Mouse (Mus musculus) kidney, adult 9 months (tissue): ENCODE data around the gene Rhbdd1.

ENCODE experiments used
- DNase-seq: peaks from one replicate; pipeline ENCODE4 v3.0.0; 2022

Gene Rhbdd1

DNA sequence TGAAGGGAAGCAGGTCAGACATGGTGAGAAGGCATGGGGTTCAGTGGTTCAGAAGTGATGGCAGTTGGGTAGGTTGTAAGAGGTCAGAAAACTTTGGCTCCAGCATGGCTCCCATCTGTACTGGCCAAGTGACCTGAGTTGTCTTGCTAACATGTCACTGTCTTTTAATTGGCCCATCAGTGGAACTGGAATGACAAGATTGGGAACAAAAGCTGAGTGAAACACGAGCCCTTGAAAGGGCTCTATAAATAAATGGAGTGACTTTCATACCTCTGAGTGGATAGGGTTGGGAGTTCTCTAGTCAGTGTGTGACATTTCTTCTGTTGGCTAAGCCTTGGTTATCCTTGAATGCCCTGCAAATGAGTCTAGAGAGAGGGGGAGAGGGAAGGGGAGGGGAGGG lies 123.9 kb downstream of the Rhbdd1 start:
- no peak for DNase-seq

DNA sequence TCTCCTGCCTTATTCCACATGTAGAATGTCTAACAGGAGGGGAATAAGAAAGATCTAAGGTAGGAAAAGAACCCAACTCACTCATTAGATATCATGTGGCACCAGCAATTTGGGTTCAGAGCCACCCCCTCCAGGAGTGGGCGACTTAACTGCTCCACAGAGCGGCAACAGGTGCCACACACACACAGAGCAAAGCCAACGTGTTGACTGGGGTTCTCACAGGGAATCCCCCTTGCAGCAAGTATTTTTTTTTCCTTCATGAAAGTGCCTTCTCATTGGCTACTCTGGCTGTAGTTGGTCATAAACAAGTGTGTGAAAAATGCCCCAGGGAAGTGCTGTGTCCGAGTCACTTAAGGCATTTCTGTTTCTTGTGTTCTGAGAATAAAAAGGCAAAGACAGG lies 127.3 kb downstream of the Rhbdd1 start:
- no peak for DNase-seq

DNA sequence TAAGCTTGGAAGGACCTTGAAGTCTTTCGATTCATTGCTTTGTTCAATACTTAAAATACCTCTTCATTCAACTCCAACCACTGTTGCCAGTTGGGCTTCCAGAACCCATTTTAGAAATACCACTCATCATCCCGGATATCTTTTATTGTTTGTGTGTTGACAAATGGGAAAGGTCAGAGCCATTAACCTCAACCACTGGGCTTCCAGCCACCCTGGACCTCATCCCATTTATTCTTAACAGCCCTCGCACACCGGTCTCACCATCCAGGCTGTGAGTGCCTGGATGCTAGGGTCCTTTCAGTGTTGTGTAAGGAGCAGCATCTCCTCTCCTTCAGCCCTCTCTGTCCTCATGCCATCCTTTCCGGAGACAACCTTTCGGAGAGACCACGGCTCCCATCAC lies 129.8 kb downstream of the Rhbdd1 start:
- DNase-seq, result peak; percentile 54

DNA sequence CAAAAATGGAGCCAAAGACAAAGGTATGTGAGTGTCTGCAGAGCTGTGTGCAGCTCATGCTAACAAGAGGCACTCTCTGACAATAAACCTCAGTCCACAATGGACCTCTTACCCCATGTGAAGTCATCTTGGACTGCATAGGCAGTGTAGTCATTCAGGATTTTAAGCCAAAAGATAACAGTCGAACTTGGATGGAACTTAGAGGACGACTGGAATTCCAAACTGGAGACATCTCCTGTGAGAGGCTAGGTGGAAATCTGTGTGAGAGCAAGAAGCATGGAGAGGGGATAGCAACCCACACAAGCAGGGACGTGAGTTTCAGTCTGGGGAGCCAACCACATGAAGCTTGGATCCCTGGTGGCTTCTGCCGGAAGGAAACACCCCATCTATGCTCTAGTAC lies 133.6 kb downstream of the Rhbdd1 start:
- no peak for DNase-seq

DNA sequence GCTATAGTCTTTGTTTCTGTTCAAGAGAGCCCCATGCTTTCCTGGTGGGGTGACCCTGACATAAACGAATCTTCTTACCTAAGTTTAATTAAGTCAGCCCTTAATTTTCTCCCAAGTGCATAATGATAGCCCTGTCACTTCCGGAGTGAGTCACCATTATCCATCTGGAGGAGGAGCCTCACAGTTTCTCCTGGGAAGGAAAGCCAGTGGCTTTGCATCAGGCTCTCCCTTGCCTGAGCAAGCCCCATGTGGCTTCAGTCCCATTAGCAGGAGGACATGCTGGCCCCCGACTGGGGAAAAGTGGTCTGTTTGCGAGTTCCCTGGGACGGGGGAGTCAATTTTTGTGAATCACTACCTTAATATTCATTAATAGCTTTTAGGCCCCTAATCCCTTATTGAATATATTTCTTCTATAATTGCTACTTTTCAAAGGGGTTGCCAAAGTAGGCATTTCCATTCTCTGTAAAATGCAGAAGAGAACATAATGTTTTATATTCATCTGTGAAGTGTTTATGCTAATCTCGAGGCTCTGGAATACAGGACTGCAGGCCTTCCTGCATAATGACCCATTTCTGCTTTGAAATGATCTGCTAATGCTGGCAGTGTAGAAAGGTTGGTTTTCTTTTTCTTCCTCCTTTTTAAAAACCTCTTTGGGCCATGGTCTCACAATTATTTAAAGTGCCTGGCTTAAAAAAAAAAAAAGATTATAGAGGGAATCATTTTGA lies 135.8 kb downstream of the Rhbdd1 start:
- no peak for DNase-seq

DNA sequence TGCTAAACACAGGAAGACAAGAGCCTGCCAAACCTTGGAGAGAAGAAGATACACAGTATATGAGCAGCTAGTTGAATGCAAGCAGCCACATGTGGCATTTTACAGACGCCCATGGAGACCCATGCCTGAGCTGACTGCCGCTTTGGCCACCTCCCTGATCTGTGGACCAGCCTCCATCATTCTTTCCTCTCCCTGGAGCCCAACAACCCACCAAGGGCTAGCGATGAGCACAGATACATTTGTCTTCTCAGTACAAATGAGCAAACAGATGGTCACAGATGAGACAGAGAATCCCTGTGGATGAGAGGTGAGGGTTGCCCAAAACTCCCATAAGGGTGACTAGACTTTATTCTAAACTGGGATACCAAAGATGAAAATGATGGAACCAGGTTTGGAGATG lies 137.8 kb downstream of the Rhbdd1 start:
- DNase-seq, result no peak

DNA sequence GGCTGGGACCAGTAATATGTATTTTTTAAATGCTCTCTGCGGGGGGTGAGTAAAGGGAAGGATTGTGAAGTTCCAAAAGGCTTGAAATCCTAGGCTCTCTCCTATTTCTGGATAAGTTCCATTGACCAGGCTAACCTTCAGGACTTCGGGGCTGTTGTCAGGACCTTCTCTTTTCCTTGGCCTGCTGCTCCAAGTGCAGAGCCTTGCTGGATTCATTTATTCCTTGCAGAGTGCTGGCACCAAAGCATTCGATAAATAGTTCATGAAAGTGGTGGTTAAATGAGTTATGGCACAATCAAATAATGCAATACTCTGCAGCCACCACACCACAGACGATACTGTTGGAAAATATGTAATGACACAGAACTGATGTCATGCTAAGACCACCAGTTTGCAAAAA lies 143.1 kb downstream of the Rhbdd1 start:
- DNase-seq, result no peak

DNA sequence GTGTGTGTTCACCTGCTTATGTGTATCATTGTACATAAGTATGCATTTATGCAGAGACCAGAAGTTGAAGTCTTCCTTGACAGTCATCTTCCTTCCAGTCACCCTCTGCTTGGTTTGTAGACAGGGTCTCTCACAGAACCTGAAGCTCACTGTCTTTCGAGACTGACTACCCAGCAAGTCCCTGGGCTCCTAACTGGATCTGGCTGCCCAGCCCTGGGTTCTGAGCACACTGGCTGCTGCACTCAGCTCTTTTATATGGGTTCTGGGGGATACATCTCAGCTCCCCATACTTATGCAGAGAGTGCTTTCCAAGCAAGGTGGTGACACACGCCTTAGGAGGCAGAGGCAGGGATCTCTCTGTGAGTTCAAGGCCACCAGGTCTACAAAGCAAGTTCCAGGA lies 143.7 kb downstream of the Rhbdd1 start:
- DNase-seq, result no peak

DNA sequence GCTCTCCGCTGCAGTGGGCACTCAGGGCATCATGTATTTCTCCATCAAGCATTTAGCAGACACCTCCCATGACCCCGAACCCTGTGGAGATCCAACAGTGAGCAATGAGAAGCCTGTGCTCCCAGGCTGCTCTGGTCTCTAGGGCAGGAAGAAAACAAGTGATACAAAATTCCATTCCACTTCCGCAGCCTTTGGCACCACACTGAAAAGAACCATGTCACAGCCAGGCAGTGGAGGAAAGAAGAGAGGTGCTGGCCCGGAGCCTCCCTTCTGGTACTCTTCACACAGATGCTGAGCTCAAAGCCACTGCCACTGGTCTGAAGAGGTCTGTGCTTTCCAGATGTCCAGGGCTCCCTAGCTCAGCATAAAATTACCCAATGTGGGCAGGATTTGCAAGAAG lies 144.8 kb downstream of the Rhbdd1 start:
- no peak for DNase-seq

DNA sequence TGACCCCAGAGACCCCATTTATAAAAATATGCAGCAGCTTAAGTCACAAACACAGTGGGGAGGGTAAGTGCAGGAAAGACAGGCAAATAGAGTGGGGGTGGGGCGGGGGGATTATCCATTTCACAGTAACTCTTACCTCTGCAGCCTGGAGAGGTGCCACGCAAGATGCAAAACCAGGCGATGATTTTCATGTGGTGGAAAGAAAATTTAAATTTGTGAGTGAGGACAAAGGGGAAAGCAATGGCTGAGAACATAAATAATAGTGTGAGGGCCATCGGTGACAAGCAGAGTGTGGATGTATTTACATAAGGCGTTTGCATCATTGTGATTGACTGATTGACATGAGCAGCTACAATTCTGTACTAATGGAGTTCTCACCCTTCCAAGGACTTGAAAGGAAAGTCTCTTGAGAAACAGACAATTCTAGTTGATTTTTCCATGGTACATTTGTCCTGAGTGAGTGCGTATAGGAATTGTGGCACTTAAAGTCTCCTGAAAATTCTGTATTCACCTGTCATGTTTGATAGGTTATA lies 149.1 kb downstream of the Rhbdd1 start:
- DNase-seq, result no peak

DNA sequence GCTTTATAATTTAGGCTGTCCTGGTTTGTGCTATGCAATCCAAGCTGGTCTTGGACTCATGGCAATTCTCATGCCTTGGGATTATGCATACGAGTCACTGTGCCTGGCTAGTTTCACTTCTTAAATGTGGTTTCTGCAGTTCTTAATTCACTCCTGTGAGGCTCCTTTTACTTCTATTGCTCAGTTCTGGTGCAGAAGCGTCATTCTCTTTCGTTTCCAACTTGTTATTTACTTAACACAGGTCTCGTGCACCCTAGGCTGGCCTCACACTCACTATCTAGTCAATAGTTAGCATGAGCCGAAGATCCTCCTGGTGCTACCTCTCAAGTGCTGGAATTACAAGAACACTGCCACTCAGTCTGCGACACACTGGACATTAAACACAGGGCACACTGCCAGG lies 152.6 kb downstream of the Rhbdd1 start:
- DNase-seq, result no peak

DNA sequence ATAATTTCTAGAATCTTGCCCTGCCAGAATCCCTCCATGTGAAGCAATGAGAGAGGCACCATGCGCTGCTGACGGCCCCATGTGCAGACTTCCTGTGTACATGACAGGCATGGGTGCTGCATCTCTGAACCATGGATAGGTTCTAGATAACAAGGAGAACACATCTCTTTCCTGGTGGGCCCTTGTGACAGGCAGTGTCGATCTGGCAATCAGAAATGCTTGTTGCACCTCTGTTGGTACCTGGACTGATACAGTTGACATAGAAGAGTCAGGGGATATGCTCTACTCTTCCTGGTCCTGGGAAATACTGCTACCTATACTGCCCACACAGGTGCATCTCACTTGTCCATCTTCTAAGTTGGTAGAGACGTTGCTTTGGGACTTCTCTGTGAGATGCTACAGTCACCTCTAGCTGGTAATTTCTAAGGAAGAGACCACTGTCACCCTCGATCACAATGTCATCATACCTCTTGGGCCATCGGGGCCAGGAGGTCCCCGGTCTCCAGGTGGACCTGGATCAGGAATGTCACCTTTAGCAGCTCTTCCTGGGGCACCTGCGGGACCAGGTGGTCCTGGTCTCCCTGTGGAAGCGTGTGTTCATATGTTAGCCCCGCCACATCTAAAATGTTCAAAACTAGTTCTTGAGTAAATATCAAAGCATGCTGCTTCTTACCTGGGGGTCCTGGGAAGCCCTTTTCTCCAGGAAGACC lies 154.4 kb downstream of the Rhbdd1 start:
- no peak for DNase-seq

DNA sequence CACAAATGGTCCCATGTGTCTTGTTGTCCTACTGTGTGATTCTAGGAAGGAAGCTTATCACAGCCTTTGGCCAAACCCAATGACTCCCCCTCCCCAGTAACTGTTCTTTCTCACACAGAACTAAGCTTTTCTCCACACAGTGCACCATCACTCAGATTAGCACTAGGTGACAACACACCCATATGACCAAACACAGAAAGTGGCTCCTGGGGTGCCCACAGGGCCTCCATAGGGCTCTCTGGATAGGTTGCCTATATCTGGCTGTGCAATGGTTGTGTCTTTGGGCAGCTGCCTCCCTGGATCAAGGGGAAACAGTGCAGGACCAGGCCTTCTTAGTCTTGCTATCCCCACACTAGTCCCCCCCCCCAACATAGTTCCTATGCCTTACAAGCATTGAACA lies 157.2 kb downstream of the Rhbdd1 start:
- DNase-seq, result no peak

DNA sequence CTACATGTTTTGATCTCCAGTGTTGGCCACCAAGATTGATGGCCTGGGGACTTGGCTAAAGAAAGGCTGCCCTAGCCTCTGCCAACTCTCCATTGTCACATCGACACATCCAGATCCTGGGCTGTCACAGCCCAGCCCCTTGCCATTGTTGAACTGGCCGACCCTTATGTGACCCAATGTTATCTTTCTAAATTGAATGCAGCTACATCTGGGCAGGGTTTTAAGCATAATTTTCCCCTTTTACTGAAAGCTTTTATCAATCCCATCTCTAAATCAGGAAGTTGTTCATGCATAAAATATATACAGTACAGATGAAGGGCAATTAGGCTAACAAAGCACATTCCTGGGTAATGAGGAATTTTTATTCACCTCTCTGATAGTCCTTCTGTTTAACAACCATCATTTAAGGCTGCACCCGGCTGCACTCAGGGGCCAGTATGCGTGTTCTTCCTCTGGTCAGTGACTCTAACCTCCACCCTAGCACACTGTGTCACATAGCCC lies 158.3 kb downstream of the Rhbdd1 start:
- DNase-seq, result peak; percentile 43

DNA sequence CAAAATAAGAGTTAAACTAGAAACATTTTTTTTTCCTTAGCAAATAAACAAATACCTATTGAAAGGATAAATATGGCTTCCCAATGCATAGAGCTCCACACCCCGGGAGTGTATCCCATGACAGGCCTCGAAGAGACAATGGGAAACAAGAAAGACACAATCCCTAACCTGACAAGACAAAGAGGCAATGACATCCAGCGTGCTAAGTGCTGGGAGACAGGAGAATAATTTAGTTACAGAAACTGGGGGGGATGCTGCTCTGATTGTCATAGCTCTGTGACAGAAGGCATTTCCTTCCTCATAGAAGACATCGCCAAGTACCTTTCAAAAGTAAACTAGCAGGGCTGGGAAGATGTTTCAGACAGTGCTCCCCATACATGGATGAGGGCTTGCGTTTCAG lies 159.0 kb downstream of the Rhbdd1 start:
- DNase-seq, result no peak

DNA sequence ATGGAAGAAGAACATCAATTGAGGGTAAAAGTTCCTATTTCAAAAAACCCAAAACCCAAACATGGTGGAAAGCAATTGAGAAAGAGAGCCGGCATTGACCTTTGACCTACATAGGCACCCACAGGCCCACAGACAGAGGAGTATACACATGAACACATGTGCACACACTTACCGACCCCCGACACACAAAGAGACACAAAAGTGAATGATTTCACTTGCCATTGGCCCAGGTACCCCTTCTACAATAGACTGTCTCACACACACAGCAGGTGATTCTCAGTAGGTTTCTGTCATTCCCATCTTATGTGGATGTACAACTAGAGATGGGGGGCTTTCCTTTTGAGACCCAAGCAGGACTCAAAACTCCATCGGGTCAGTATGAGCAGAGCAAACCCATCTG lies 159.6 kb downstream of the Rhbdd1 start:
- no peak for DNase-seq

DNA sequence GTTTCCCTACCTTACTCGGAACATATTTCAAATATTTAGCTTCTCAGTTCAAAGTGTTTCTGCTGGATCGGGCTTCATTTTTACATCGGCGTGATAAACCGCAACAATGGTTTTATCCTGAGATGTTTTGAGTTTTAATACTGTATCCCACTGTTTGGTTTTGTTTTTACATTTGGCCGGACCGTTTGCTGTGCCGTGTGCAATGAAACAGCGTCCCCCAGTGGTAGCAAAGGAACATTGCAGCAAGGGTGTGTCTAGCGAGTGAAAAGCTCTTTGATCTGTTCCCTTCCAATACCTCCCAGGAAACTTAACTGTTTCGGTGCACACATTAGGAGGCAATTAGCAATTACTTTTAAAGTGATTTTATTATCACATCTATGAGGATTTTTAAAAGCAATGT lies 160.0 kb downstream of the Rhbdd1 start:
- peak; percentile 28 for DNase-seq

DNA sequence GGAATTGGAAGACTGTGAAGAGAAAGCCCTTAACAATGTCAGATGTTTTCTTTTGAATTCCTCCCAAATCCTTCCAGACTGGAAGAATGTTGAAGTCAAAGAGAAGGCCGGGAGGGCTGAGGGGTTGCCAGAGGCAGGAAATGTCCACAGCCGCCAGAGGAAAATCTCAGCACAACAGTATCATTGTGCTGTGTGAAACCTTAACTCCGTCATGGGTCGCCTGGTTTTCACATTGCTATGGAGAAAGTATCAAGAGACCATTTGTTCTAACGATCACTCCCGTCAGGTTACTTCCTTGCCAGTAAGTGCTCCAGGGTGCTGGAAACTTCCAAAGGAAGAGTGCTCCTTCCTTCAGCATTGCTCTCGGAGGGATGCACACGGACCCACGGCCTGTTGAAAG lies 160.5 kb downstream of the Rhbdd1 start:
- peak; percentile 13 for DNase-seq

DNA sequence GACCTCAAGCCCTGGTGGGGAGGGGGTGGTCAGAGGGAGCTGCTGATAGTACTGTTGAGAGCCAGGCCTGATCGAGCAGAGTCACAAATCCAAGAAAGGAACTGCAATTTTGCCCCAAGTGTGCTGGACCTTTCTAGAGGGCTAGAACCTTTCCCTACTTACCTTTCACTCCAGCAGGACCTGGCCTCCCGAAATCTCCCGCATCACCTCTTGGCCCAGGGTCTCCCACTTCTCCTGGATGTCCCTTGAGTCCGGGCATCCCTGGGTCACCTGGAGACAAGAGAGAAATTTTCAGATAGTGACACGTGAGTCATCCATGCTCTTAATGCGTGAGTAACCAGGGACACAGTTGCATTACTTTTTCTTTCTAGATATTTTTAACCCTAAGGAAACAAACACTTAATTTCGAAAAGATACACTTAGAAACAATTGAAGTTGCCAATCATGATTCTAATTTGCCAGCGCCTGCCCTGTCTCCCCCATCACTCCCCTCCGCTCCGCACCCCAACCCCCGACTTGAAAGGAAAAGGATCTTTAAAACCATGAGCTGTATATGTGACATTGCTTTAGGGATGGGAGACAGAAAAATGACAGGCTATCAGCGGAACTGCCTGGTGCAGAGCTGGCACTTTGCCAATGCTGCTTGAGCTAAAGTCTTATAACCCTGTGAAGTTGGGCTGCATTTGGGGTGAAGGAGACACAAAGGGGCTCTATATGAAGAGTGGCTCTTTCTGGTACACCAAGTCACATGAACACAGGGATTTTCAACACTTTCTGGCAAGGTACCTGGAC lies 163.6 kb downstream of the Rhbdd1 start:
- no peak for DNase-seq

DNA sequence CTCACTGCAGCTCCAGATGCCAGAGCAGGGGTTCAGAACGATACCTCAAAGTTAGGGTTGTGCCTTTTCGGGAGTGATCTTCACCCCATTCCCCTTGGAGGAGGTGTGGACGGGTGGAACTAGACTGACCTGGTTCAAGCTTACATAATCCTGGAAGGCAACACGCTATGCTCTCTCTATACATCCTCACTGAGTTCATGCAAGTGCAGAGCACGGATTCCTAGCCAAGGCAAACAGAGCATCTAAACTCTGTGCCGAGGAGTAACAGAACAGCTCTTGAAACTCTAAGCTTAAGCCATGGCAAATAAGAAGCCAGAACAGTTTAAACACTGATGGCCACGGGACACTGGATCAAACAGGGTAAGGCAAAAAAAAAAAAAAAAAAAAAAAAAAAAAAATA lies 166.1 kb downstream of the Rhbdd1 start:
- DNase-seq, result no peak

DNA sequence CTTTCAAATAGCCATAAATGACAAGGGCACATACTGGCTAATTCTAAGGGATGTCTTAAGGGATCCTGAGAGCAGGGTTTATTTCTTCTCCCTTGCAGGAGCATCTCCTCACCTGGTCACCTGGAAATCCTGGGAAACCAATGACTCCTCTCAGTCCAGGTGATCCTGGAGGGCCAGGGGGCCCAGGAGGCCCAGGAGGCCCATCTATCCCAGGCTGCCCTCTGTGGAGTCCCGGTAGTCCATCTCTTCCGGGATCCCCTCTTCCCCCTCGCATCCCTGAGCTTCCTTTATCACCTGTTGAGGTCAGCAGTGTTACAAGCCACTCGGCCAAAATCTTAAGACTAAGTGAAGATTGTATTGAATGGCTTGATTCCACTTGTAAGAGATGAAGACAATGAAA lies 170.1 kb downstream of the Rhbdd1 start:
- no peak for DNase-seq

DNA sequence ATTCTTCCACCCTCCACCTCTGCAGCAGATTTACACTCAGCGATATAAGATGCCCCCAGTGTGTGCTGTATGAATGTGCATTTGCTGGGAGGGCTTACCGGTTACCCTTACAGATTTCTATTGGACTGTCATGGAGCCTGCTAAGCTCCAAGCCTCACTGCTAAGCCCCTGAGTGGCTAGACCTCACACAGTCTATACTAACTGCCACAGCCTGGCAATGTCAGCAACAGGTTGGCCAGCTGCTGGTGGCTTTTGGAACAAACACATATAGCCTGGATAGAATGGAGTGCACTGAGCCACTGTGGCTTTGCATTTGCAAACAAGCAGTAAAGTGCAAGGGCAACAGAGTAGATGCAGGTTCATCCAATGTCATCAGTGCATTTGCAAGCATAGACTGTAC lies 175.7 kb downstream of the Rhbdd1 start:
- DNase-seq, result no peak
